Mouse (Mus musculus): ENCODE measurements around the gene Sh3rf1. TPM values are rescaled to one million over a fixed set of nuclear protein-coding genes. Genes with fewer than 3 reads are reported as not detected.

The Sh3rf1 gene
- polyA plus RNA-seq, 1 experiment = 18.3 TPM

DNA sequence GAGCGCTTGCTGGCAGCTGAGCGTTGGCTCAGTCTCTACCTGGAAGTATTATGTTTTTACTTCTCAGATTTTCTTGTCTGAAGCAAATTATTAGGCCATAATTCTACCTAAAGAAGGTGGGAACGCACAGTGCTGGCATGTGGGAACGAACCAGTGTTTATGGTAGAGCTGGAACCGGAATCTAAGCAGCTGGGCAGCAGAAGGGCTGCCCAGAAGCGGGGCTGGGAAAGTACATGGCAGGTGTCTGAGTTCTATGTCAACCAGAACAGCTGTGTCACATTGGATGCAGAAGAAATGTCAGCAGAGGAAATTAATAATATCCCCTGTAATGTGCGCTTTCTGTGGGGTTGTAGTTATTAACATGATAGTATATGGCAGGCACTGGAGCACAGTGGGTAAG is 36.9 kb downstream of the Sh3rf1 start:
- H3K4me1 ChIP-seq (ENCODE audit: control insufficient read depth, insufficient read depth, insufficient read length, low read length) = no peaks in the 10 kb centered on the region; the same call in 1 of the 2 replicates
- no peak overlapping the region for H3K4me3 ChIP-seq (ENCODE audit: low read depth, low read length)
- H3K27me3 ChIP-seq (ENCODE audit: control insufficient read depth, insufficient read depth, low read length) = no peaks in the 10 kb centered on the region
- TF ChIP-seq CTCF (IDR thresholded peaks at IDR 0.05; ENCODE audit: extremely low read depth, insufficient read length, insufficient replicate concordance, low read depth, low read length) = no peak
- no peak for TF ChIP-seq POLR2A (IDR thresholded peaks at IDR 0.05; ENCODE audit: low read depth, low read length)
- H3K36me3 ChIP-seq (ENCODE audit: control insufficient read depth, insufficient read depth, low read length) = no peaks in the 10 kb centered on the region; the same call in 1 of the 2 replicates
- 78% methylated on average over 7 of the region's 7 CpGs for WGBS
- no peak overlapping the region for H3K27ac ChIP-seq (ENCODE audit: insufficient read depth, low read depth, low read length)

DNA sequence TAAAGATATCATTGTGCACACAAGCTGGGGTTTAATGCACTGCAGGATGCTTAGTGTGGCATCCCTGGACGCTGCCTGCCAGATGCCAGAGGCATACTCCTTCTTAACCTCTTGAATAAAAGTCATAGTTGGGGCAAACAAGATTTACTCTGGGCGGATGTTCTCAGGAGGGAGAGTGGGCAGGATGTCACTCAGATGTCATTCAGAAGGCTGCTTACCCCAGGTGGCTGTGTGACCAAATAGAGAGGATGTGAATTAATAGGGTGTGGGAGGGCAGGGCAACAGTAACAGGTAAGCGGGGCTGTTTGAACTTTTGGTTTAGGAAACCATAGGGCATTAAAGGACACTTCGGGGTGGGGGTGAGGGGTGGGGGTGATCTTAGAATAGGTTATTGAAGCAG is 37.7 kb downstream of the Sh3rf1 start:
- no peak for TF ChIP-seq POLR2A (IDR thresholded peaks at IDR 0.05; ENCODE audit: low read depth, low read length)
- TF ChIP-seq CTCF (IDR thresholded peaks at IDR 0.05; ENCODE audit: extremely low read depth, insufficient read length, insufficient replicate concordance, low read depth, low read length) = no peak
- H3K27me3 ChIP-seq (ENCODE audit: control insufficient read depth, insufficient read depth, low read length) = no peaks in the 10 kb centered on the region
- 79% methylated on average over 4 of the region's 4 CpGs for WGBS

DNA sequence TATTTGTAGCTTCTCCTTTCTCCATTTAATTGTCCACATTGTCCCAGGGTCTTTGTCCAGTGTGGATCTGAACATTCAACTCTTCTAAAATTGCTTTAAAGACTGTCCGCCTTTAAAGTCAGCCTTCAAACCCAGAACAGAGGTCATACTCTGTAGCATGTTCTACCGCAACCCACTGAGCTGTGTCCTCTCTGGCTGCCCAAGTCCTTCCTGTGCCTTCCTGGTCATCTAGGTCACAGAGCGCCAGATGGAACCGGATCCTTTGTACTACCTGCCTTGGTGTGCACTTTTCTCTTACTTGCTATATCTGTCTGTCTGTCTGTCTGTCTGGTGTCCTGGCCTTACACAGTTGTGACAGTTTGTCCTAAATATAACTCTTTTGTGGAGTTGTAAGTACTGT is 40.0 kb downstream of the Sh3rf1 start:
- Histone ChIP-seq H3K4me3 (ENCODE audit: low read depth, low read length) (no peak overlapping the region), H3K4me1 (ENCODE audit: control insufficient read depth, insufficient read depth, insufficient read length, low read length) (peaks cover 3% of the 10 kb centered on the region; the same call in 1 of the 2 replicates), H3K27me3 (ENCODE audit: control insufficient read depth, insufficient read depth, low read length) (no peaks in the 10 kb centered on the region), H3K27ac (ENCODE audit: insufficient read depth, low read depth, low read length) (no peak overlapping the region), H3K36me3 (ENCODE audit: control insufficient read depth, insufficient read depth, low read length) (no peaks in the 10 kb centered on the region; the same call in 1 of the 2 replicates)
- WGBS = 88% methylated on average over 4 of the region's 4 CpGs
- no peak for TF ChIP-seq CTCF (IDR thresholded peaks at IDR 0.05; ENCODE audit: extremely low read depth, insufficient read length, insufficient replicate concordance, low read depth, low read length)

More for the DNA sequence above, 37.7 kb downstream of the Sh3rf1 start:
- Histone ChIP-seq H3K4me3 (ENCODE audit: low read depth, low read length) (no peak overlapping the region), H3K27ac (ENCODE audit: insufficient read depth, low read depth, low read length) (no peak overlapping the region), H3K4me1 (ENCODE audit: control insufficient read depth, insufficient read depth, insufficient read length, low read length) (no peaks in the 10 kb centered on the region; the same call in 1 of the 2 replicates), H3K36me3 (ENCODE audit: control insufficient read depth, insufficient read depth, low read length) (no peaks in the 10 kb centered on the region; the same call in 1 of the 2 replicates)

DNA sequence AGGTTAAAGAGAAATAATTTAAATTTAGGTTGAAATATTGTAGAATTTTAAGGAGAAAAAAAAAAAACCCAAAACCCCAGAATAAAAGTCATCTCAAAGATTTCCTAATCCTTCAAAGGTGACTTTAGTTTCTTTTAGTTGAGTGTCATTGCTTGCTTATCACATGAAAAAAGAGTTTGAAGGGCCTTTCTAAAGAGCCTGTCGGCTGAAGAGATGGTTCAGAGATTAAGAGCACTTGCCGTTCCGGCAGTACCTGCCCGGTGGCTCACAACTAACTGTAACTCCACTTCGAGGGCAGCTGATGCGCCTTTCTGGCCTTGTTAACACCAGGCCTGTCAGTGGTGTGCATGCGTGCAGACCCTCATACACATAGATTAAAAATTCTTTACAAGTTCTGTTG is 41.2 kb downstream of the Sh3rf1 start:
- no peak overlapping the region for H3K27ac ChIP-seq (ENCODE audit: insufficient read depth, low read depth, low read length)

DNA sequence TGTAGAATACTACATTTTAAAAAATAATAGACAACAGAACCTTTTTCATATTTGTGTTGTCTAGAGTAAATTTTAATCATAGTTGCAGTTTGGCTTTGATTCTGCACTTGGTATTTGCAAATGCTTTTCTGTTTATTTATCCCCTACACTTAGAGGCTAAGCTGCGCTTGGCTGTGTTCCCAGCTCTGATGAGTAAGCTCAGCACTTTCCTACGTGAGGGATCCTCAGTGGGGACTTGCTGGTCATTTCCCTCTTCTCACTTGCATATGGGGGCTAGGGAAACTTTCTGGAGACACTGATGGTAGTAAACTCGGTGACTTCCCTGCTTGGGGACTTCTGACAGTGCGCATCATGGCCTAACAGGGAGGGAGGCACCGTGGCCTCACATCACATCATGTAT is 41.7 kb downstream of the Sh3rf1 start:
- Histone ChIP-seq H3K4me1 (ENCODE audit: control insufficient read depth, insufficient read depth, insufficient read length, low read length) (peaks cover 3% of the 10 kb centered on the region; the same call in 1 of the 2 replicates), H3K27ac (ENCODE audit: insufficient read depth, low read depth, low read length) (no peak overlapping the region), H3K4me3 (ENCODE audit: low read depth, low read length) (no peak overlapping the region), H3K36me3 (ENCODE audit: control insufficient read depth, insufficient read depth, low read length) (no peaks in the 10 kb centered on the region), H3K27me3 (ENCODE audit: control insufficient read depth, insufficient read depth, low read length) (no peaks in the 10 kb centered on the region)
- TF ChIP-seq POLR2A (IDR thresholded peaks at IDR 0.05; ENCODE audit: low read depth, low read length) (no peak), CTCF (IDR thresholded peaks at IDR 0.05; ENCODE audit: extremely low read depth, insufficient read length, insufficient replicate concordance, low read depth, low read length) (no peak)
- 43% methylated on average over 5 of the region's 5 CpGs for WGBS

More for the DNA sequence above, 41.2 kb downstream of the Sh3rf1 start:
- peaks cover 3% of the 10 kb centered on the region; the same call in 1 of the 2 replicates for H3K4me1 ChIP-seq (ENCODE audit: control insufficient read depth, insufficient read depth, insufficient read length, low read length)
- no peak overlapping the region for H3K4me3 ChIP-seq (ENCODE audit: low read depth, low read length)
- H3K36me3 ChIP-seq (ENCODE audit: control insufficient read depth, insufficient read depth, low read length) = no peaks in the 10 kb centered on the region; the same call in 1 of the 2 replicates
- no peaks in the 10 kb centered on the region for H3K27me3 ChIP-seq (ENCODE audit: control insufficient read depth, insufficient read depth, low read length)
- WGBS = 32% methylated on average over 7 of the region's 7 CpGs
- TF ChIP-seq POLR2A (IDR thresholded peaks at IDR 0.05; ENCODE audit: low read depth, low read length) (no peak), CTCF (IDR thresholded peaks at IDR 0.05; ENCODE audit: extremely low read depth, insufficient read length, insufficient replicate concordance, low read depth, low read length) (no peak)

DNA sequence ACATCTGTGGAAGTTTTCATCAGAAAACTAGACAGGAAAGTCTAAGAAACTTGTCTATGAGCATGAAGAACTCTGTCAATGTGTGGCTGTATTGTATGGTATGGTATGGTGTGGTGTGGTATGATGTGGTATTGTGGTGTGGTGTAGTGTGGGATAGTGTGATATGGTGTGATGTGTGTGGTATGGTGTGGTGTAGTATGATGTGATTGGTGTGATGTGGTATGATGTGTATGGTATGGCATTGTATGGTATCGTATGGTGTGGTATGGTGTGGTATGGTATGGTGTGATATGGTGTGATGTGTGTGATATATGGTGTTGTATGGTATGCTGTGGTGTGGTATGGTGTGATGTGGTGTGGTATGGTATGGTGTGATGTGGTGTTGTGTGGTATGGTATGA is 43.4 kb downstream of the Sh3rf1 start:
- Histone ChIP-seq H3K4me3 (ENCODE audit: low read depth, low read length) (no peak overlapping the region), H3K27me3 (ENCODE audit: control insufficient read depth, insufficient read depth, low read length) (no peaks in the 10 kb centered on the region), H3K27ac (ENCODE audit: insufficient read depth, low read depth, low read length) (no peak overlapping the region), H3K4me1 (ENCODE audit: control insufficient read depth, insufficient read depth, insufficient read length, low read length) (peaks cover 3% of the 10 kb centered on the region; the same call in 1 of the 2 replicates), H3K36me3 (ENCODE audit: control insufficient read depth, insufficient read depth, low read length) (no peaks in the 10 kb centered on the region)
- TF ChIP-seq POLR2A (IDR thresholded peaks at IDR 0.05; ENCODE audit: low read depth, low read length) (no peak), CTCF (IDR thresholded peaks at IDR 0.05; ENCODE audit: extremely low read depth, insufficient read length, insufficient replicate concordance, low read depth, low read length) (no peak)
- 96% methylated on average over 1 of the region's 1 CpGs for WGBS

DNA sequence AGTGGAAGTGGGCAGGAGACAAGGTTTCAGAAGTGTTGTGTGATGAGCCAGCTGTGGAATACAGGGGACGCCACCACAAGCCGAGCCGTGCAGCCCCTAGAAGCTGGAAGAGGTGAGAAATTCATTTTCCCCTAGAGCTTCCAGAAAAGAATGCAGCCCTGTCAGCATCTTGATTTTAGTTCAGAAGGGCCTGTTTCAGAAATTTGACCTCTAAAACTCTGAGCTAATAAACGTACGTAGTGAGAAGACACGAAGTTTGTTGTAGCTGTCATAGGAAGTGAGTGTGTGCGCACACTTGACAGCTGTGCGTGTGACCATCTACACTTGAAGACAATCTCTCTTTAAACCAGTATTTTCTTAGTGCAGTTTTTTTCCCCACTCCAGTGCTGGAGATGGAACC is 44.0 kb downstream of the Sh3rf1 start:
- H3K27ac ChIP-seq (ENCODE audit: insufficient read depth, low read depth, low read length) = no peak overlapping the region
- H3K4me3 ChIP-seq (ENCODE audit: low read depth, low read length) = no peak overlapping the region
- WGBS = 85% methylated on average over 8 of the region's 8 CpGs
- no peaks in the 10 kb centered on the region for H3K27me3 ChIP-seq (ENCODE audit: control insufficient read depth, insufficient read depth, low read length)
- TF ChIP-seq POLR2A (IDR thresholded peaks at IDR 0.05; ENCODE audit: low read depth, low read length) = no peak
- TF ChIP-seq CTCF (IDR thresholded peaks at IDR 0.05; ENCODE audit: extremely low read depth, insufficient read length, insufficient replicate concordance, low read depth, low read length) = no peak
- H3K4me1 ChIP-seq (ENCODE audit: control insufficient read depth, insufficient read depth, insufficient read length, low read length) = peaks cover 8% of the 10 kb centered on the region; the same call in 1 of the 2 replicates
- H3K36me3 ChIP-seq (ENCODE audit: control insufficient read depth, insufficient read depth, low read length) = no peaks in the 10 kb centered on the region
